Mouse (Mus musculus) adrenal gland, adult 2 months (tissue): ENCODE results near the gene Tut1. TPM values are rescaled to one million over a fixed set of nuclear protein-coding genes. Genes with fewer than 3 reads are reported as not detected.

Source experiments
- DNase-seq: peaks from one replicate; pipeline ENCODE4 v3.0.0; 2021
- polyA plus RNA-seq: library from polyadenylated mRNA; depleted of rRNA; stranded (reverse); fragments of >200 nt; gene quantifications from 2 replicates; pipeline ENCODE4 v1.2.3, GENCODE M21; 2012
- total RNA-seq, 2 experiments: library from RNA; stranded (reverse); gene quantifications; 2 replicates each; pipeline ENCODE4 v1.2.3; 2021

Gene Tut1
- total and polyA plus RNA-seq, 3 experiments = 19.6 to 23.9 (median 22.4) TPM

DNA sequence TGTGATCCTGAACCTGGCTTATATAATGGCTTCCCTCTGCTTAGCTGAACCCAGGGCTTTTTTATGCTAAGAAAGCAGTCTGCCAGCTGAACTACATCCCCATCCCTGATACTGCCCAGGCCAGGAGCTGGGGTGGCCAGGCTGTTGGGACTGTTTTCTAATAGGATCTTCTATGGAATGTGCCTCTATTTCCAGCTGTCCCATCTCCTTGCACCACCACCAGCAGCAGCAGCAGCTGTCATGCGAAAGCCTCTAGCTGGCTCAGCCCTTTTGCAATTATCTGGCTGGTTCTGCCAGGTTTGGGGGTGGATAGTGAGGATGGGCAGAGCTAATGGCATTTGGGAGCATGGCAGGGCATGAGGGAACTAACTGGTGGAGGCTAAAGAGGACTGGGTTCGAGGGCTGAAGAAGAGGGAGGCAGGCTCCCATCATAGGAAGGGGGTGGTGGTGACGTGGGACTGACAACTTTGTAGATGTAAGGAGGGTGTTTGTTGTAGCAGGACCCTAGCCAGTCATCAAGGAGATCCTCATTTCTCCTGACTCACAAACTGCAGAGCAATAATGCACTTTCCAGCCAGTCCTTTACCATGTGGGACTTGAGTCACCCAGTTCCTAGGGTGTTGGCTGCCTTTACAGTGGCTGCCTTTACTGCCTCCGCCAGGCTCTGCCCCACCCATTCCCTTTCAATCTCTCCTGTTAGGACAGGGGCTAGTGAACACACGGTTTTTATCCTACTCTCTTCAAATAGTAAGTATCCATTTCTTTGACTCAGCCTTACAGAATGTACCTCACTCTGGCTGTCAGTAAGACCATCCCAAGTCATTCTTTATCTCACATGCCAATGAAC lies 28.9 kb downstream of the Tut1 start:
- peak; percentile 38 for DNase-seq

DNA sequence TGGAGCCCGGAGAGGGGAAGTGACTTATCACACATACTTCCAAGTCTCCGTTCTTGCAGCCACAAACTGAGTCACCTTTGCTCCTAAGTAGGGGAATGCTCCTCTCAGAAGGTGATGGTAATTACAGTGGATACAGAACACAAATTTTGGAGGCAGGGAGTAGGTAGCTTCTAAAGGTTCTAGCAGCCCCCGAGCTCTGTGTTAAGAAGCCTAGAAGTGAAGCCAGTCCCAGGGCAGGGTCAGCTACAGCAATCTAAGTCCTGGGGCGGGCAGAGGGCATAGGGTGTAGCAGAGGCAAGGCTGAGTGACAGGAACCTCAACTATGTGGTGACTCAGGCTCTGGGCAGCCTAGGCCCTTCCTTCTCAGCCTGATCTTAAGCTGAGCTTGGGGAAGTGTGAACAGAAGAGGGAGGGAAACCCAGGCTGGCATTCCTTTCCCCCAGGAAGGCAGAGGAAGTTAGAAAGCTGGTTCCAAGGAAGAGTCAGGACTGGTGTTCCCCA lies 29.6 kb downstream of the Tut1 start:
- DNase-seq = peak; percentile 80

DNA sequence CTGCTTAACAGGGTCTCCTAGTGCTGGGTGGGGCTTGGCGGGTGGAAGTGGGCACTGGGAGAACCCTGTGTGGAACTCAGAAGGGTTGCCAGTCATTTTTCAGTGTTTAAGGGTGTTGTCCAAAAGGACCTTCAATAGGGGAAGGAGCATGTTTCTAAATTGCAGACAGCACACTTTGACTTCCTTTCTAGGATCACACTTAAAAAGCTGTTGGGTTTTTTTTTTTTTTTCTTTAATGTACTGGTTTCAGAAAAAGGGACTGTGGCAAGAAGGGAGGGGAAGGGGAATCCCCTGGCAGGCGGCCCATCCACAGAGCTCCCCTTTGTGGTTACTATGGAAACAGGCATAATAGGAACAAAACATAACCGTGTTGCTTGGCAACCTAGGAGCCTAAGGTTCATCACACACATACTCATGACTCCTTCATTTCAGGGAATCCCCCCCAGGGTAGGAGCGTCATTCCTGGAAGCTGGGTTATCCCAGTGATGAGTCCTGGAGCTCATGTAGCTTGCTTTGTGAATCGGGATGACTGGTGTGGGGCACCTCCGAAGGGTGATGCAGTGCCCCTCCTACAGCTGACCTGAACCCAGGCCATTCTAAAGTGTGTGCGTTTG lies 30.7 kb downstream of the Tut1 start:
- peak; percentile 63 for DNase-seq

DNA sequence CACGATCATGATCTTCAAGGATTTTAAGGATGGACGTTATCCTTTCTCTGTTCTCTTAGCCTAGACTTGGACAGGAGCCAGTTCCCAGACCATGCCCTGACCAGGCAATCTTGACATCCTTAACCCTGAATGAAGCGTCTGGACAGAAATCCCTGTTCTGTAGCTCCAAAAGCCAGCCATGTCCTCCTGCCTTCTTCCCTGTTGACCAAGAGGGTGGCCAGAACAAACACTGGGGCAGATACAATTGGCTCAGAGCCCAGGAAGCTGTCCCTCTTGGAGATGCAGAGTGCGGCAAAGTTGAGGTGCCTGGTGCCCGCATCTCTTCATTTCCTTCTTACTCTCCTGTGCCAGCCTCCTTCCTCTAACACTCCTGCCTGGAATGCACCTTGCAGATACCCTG lies 32.2 kb downstream of the Tut1 start:
- DNase-seq = no peak

DNA sequence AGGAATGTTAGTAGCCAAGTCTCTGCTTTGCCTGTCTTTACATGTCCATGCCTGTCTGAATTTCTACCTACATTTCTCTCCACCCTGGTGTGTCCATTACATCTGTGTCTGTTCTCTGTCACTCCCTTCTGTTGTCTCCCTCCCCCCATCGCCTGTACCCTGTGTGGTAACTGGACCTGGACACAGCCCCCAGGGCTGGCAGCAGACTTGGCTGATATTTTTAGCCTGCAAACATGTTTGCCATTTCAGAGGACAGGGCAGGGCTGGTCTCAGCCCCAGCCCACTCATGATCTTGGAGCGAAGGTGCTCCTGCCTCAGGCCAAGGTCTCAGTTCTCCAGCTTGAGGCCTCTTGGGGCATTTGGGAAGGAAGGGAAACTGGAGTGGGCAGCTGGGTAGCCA lies 34.2 kb downstream of the Tut1 start:
- no peak for DNase-seq

DNA sequence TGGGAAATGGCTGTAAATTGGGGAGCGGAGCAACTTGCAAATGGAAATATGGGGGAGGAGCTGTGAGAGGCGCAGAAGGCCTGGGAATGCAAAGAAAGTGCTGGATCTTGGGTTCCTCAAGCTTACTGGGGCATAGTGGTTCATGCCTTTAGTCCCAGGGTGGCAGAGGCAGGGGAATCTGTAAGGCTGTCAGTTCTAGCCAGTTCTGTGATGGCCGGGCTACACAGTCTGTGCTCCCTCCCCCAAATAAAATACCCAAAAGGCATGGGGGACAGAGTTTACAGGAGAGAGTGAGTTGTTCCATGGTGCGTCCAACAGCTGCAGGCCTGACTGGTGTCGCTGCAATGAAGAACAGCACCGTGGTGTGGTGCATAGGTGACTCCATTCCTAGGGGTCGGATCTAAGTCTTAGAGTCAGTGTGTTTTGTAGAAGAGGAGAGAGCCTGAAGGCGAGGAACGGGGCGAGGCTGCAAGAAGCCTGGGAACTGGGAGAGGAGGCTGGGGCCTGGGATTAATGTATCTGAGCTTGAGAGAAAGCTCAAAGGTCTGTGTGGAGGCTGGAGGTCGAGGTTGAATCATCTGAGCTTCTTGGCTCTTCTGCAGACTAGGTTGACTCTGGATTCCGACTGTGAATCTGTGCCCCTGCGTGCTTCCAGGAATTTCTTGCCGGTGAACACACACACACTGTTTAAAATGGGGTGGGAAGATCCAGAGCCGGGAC lies 34.9 kb downstream of the Tut1 start:
- DNase-seq = no peak

DNA sequence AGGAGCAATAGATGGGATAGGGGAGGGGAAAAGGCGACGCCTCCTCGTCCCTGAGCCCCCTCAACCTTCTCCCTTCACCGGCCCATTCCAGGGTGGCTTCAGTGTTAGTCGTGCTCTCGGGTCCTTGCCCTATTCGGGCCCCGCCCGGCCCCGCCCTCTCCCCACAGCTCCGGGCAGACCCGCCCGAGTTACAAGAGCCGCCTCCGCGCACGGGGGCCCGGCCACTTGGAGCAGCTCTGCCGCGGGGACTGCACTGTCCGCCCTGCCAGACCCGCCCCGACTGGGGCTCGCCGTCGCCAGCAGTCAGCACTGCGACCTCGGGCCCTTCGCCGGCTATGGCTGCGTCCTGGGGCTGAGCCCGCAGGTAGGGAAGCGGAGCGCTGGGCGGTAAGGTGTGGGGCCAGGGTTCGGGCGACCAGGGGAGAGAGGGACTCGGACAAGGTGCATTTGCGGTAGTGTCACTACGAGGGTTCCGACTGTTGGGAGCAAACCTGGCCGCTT lies 35.5 kb downstream of the Tut1 start, which contains the start of gene Ahnak:
Gene Ahnak, plus strand, starts transcription at position 219 of the 501 bp plus-strand sequence.
- peak; percentile 94 for DNase-seq

DNA sequence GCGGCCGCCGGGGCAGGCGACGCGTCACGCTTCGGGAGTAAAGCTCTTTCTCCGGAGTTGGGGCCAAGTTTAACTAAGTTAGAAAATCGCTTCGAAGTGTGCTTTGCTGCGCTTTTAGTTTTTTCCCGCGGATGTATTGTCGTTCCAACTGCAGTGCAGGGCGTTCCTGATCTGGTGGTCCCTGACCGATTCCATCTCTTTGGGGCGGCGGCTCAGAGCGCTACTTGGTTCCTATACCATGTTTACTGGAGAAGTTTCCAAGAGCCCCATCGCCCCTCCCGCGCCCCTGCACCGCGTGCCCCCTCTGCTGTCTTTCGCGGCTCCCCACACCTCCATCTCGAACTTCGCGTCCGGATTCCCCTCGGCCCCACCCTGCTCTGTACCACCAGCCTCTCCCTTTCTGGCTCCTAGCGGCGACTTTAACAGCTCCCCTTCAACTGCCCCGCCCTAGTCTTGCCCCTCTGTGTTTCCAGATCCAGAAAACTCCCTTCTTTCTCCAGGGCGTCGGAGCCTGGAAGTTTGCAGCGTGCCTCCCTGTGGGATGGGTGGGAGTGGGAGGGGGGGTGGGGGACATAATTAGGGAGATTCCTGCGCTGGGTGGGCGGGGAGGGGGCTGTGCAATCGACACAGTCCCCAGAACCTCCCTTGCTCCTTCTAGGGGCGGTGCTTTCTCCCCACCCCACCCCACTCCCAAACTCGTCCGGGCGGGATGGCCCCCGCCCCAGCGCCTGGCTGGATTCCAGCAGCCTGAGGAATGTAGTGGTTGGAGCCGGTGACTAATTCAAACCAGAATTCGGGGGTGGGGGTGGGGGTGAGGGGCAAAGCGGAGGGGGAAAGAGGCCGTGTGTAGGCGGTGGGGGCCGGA lies 36.2 kb downstream of the Tut1 start:
- peak; percentile 92 for DNase-seq

DNA sequence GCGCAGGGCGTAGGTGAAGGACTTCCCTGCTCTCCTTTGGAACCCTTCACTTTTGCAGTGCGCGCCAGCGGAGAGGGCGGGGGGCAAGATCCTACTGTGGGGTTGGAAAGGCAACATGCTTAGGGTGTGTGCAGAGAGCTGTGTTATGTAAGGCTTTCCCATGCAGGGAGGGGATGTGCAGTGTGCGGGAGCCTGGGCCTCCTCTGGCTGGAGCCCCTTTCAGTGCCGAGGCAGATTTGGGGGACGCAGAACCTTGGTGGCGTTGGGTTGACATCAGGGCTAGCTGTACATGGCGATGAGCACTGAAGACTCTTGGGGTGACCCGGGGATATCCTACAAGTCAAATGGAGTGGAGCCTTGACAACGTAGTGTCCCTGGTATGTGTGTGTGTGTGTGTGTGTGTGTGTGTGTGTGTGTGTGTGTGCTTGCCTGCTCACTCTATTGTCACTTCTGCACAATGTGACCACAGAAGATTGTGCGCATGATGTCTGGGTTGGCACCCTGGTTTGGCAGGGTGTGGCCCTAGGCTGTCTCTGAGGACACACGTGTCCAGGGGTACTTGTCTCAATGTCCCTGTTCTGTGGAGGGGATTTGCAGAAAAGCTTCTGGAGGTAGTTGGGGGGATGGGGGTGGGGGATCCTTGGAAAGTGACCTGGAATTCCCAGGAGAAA lies 36.9 kb downstream of the Tut1 start:
- DNase-seq = no peak

DNA sequence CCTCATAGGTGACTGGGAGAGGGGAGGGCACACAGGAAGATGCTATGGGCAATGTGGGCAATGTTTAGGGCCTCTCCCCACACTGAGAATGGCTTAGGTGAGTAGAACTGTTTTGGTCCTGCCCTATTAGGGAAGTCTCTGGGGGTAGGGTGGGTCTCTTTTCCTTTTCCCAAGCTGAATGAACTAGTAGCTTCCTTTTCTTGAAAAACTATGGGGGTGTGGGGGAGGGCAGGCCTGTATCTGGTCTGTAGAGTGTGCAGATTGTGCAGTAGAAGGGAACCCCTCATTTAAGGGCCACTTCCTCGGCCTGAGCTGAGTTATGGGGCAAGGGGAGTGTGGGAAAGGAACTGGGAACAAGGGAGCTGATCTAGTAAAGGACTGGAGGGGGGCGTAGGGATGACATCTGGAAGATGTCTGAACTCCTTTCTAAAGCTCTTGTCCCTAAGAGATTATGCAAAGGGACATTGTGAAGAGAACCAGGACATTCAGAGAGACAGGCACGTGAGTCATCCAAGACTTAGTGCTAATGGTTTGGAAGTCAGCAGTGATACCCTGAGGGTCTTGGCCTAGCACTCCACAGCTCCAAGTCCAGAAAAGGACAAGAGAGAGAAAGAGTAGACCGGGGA lies 37.7 kb downstream of the Tut1 start:
- peak; percentile 23 for DNase-seq

DNA sequence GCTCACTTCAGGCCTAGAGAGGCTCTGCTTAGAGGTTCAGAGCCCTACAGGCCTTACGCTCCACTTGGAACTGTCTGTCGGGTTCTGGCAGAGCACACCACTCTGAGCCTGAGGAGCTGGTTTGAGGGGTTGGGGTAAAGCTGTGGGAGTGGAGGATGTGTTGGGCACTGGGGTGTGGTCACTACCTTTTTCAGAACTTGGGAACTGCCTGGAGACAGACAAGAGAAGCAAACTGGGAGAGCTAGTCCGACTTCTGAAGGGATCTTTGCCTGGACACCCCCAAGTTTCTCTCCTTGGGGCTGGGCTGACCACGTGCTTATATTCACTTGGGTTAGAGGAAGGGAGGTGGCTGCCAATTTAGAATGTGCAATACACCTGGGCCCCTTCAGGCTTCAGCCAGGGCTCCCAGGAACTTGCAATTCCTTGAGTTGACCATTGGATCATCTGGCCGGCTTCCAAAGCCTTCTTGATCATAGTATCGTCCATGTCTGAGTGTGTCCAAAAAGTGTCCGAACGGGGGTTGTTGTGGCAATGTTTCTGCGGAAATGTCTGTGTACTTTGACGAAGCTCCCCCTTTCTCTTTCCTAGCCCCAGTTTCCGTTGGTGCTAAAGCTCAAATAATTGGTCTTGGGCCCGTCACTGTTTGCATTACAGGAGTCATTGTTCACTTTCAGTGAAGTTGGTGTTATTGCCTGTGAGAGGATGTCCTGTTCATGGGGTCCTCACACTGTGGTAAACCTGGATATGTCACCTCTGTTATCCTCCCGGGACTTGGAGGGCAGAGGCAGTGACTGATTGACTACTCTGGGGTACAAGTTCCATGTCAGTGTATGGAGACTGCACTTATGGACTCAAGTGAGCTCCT lies 38.5 kb downstream of the Tut1 start:
- DNase-seq = peak; percentile 31

DNA sequence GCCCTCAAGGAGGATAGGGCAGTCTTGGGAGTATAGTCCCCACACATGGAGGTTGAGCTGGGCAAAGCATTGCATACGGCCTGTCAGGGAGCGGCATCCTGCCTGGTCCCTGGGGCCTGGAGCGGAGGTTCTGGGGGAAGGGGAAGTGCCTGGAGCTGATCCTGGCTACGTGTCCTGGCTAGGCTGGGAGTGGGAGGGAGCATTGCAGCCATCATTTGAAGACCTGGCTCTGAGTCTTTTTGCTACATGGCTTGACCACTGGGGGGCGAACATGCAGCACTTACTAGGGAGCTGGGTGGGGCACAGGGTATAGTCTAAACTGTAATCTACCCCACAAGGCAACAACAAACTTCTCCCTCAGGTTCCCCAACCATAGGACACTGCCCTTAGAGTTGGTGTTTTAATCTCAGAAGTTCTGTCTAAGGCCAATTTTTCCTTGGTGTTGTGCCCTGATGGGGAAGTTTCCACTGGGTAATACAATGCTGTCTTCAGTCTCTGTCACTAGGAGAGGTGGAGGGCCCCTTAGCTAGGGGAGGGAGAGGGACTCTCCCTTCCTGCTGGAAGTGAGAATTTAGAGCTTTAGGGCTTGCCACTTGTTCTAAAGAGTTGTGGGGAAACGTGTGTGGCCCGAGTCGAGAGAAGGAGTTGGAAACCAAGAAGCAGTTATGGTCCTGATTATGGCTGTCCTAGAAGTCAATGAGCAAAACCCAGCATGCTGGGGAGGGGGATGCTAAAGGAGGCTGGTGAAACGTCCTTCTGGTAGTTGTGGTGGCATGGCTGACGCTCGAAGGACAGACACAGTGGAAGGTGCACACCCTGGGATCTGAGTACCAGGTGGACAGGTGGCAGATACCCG lies 39.4 kb downstream of the Tut1 start:
- DNase-seq = peak; percentile 86

DNA sequence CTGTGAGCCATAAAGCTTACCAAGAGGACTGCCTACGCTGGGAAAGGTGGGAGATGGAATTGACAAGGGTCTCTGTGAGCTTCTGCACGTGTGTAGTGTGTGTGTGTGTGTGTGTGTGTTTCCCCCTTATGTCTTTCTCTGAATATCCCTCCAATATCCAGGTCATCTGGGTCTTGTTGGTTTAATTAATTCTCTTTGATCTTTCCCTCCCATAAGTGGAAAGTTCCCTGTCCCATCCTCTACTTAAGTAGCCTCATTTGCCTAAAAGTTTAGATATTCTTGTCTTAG lies 39.9 kb downstream of the Tut1 start:
- no peak for DNase-seq

DNA sequence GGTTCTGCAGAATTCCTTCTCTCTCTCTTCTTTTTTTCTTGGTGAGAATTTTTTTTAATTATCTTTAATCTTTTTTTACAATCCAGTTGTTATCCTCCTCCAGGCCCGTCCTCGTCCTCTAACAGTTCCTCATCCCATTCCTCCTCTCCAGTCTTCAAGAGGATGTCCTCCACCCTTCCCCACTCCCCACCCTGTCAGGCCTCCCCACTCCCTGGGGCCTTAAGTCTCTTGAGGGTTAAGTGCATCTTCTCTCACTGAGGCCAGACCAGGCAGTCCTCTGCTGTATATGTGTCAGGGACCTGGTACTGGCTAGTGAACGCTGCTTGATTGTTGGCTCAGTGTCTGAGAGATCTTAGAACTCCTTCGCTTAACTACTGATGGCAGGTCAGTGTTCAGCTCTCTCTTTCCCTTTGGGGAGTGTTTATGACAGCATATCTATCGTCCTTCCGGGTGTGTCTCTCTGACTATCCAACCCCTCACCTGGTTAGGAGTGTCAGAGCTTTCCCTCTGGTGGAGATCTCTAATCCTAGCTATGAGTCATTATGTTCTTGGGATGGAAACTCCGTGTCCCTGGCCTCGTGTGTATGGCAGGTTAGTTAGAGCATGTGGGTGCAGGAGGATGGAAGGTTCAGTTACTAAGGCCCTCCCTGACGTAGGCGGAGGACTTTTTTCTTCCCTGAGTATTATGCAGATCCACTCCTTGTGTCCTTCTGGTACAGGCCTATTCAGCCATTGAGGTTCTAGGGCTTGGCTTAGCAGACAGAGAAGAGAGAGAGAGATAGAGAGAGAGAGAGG lies 41.4 kb downstream of the Tut1 start:
- DNase-seq = no peak

DNA sequence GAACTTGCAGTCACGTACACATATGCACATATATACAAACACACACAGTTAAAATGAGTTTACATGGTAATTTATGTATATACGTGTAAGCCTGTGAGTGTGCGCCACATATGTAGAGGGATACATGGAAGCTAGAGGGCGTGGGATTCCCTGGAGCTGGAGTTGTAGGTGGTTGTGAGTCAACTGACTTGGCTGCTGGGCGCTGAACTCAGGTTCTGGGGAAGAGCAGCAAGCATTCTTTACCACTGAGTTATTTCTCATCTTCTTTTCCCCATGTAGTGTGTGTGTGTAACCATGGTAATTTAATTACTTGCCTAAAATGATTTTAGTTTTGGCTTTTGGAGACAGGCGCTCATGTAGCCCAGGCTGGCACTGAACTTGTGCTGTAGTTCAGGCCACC lies 43.0 kb downstream of the Tut1 start:
- no peak for DNase-seq

DNA sequence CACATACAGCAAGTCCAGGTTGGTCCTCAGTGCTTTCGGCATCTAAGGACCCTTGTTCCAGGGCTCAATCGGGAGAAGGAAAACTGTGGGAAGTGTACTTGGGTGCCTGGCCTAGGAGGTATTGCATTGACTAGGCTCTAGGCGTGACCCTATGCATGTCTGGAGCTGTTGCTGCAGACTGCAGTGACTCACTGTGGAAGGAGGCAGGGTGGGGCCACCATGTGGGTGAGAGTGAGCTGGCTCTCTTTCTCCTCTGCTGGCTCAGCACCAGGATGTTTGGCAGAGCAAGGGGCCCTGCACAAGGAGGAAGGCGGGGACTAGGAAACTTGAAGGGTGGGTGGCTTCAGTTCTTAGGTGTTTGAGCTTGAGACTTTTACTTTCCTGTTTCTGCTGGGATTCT lies 43.9 kb downstream of the Tut1 start:
- peak; percentile 93 for DNase-seq

DNA sequence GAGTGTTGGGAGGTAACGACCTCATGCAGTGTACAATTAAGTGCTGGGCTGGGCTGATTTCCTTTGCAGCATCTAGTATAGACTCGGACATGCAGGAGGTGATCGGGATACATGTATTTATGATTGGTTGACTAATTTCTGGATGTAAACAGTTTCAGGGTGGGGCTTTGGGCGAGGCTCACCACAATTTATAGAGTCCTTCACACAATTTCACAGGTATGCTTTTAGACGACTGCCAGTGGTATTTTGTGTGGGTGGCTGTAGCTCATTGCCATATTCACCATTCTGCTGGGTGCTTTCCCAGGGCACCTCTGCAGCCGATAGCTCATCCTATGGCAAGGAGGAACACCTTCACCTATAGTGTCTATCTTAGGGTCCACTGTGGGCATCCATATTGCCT lies 44.9 kb downstream of the Tut1 start:
- DNase-seq = no peak

DNA sequence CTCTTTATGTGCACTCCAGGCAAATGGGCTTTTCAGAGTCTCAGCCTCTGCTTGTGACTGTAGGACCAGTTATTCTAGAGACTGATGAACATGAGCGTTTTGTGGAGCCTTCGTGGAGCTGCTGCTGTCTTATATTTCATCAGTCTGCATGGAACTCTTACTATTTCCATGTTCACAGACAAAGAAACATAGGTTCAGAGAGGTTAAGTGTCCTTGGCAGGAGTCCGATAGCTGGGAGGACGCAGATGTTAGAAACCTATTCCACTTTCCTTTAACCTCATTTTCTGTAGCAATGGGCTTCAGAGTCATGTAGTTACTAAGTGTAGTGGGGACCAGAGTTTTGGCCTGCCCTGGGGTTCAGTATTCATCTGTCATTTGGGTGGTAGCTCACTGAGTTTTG lies 45.6 kb downstream of the Tut1 start:
- DNase-seq = no peak
